Mouse (Mus musculus): ENCODE results near the gene Tm7sf3.
A peak's percentile ranks its signal among the peaks of the same experiment; 100 is the strongest.

Tm7sf3 gene

DNA sequence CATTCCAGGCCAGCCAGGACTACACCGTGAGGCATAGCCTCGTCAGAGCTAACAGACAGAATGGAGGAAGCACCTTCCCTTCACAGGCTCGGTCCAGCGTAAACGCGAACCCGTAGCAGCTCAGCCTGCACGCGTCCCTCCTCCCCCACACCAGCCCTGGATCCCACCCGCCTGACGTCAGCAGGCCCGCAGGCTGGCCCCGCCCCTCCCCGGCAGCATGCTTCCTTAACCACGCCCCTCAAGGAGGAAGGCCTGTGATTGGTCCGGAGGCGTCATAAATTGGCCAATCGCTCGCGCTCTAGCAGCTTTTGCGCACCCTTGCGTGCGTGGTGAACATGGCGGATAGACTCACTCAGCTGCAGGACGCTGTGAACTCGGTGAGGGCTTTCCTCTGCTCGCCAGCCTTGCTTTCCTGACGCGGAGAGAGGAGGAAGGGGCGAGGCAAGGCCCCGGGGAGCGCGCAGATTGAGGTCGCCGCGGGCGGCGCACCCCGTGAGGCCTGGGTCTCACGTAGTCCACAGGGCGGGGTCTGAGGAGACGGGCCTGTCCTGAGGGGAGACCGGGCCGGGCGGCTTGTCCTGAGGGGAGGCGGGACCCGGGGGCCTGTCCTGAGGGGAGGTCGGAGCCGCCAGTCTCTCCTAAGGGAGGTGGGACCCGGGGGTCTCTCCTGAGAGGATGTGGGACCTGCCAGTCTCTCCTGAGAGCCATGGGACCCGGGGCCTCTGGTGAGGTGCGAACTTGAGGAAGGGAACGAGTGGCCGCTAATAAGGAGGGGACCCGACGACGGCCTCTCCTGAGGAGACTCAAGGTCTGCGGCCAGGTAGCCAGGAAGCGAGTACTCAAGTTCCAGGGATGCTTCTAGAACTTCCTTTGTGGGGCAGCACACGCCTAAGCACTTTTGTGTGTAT lies at the start of gene Tm7sf3, which contains the start of gene Med21:
Gene Tm7sf3 (minus strand): TSS at position 549 of the 908 bp plus-strand sequence.
Gene Med21 (plus strand): TSS at position 272 of the 908 bp plus-strand sequence.
- peak; percentile 96 for DNase-seq

DNA sequence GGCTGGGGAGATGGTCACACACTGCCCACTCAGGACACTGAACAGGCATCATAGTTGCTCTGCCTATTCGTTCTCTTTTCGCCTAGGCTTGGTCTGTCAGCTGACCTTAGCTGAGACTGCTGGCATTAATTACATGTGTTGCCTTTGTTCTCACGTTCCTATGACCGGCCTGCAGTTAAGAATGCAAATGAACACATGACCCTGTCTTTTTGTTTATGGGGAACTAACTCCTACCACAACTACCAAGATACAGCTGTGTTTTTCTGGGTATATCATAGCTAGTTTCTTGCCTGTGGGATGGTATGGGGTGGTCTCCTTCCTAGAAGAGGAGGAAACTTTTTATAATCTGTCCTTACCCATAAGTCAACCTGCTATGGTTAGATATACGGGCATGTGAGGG lies 46.2 kb upstream of the Tm7sf3 start:
- no peak for DNase-seq

DNA sequence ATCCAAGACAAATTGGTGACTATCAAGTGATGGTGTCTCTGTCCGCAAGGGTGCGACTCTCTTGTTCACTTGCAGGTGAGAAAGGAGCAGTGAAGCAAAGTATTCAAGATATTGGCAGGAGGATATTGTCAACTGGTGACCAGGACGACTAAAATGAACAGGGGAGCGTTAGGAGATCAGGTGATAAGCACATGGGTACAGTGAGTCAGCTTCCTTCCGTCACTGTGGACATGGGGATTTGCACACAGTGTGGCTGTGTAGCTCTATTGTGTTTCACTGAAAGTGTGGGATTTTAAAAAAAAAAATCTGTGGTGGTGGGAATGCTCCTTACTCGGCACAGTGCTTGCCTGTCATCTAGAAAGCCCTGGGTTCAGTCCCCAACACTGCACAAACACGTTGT lies 45.4 kb upstream of the Tm7sf3 start:
- no peak for DNase-seq

DNA sequence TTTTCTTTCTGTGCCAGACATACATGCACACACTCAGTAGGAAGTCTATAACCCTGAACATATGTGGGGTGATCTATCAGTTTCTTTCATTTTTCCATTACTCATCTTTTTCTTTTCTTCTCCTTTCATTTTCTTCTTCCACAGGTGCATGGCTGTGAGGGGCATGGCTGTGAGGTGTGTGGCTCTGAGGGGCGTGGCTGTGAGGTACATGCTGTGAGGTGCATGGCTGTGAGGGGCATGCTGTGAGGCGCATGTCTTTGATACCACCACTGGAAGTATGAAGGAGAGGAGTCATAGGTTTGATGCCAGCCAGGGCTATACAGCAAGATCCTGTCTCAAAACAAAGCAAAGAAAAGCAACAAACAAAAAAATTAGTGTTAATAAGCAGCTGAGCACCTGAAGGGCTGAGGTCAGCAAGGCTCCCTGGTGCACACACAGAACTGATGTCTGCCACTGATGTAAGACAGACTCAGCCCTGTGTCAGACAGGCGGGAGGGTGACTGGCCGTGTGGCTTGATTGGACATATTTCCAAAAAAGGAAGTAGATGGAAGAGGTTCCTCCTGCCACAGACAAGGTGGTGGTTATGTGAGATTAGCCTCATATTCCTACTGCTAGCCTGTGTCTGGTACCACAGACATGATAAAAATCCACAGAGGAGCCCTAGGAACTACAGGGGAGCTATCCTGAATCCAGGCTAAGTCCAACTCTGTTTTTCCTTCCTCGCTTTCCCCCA lies 44.0 kb upstream of the Tm7sf3 start:
- no peak for DNase-seq

DNA sequence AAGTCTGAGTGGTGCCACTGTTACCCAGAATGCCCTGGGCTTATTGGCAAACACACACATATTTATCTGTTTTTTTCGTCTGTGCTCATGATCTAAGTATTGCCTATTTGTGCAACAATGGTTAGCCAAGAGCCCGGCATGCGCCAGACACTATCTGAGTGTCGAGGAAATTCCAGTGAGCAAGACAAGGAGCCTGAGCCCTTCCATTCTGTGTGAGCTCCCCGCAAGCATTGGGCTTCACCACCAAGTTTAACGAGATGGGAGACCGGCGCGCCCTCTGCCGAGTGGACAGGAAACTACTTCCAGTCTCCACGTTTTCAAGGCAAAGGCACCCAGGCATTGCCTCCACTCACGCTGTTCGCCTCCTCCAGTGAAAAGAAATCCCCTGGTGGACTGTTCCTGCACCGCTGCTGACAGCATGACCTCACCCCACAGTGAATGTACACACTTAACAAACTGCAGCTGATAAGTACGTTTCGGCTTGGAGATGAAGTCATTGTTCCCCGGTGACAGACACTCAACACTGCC lies 43.2 kb upstream of the Tm7sf3 start:
- no peak for DNase-seq

DNA sequence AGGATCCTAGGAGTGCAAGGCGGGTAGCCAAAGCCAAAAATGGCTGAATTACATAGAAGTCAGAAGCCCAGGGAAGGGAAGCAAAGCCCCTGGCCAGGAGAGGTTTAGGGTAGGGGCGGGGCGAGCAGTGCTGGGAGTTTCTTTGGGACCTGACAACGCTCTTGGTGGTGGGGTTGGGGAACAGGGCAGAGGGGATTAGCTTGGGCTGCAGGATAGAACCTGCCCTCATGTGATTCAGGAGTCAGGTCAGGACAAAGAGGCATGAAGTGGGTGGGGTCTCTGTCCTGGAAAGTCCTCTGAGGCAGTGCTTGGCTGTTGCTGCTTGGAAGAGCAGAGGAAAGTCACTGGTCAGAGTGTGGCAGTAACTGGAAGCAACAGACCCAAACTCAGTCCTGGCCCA lies 41.3 kb upstream of the Tm7sf3 start:
- no peak for DNase-seq

DNA sequence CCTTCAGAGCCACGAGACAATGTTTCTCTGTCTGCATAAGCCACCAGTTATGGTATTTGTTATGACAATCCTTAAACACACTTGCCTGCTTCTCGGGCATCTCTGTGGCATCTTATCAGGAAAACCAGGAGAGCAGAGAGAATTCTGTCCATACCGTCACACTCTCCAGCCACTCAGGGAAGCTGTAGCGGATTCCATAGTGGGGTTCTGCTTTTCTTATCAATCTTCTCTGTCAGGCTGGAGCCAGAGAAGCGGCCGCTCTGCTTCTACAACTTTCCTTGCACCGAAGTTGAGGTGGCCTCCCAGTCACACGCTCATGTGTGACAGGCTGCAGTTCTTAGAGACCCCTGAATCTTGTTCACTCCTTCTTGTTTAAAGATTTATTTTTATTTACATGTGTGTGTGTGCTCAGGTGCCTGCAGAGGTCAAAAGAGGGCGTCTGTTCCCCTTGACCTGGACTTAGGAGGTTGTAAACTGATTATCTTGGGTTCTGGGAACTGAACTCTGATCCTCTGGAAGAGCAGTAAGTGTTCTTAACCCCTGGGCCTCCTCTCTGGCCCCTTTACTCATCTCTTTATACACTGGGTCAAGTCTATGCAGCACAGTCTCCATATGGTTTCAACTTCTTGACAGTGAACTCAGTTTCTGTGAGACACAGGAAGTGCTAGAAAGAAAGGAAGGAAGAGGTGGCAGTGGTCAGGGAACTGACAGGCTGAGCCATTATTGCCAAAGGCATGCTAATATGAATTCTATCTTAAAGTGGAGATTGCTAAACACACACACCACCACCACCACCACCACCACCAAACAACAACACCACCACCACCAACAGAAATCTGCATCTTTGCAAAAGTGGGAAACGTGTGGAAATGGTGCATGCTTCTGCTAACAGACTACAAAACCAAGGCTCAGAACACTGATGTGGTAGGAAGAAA lies 35.8 kb upstream of the Tm7sf3 start:
- no peak for DNase-seq

DNA sequence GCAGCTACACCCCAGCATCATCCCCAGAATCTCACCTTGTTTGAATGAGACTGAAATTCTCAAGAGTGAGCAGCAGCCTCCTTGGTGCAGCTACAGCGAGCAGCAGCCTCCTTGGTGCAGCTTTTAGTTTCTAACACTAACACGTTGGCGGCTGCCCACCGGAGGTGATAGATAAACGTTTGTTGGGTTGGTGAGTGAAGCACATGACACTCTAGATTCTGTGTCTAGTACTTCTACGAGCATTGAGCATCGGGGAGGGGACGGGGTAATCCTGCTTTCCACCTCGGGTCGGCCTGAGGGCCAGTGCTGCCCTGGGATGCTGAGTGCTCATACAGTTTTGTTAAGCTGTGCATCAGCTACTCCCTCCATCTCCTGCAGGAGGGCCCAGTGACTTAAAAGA lies 34.3 kb upstream of the Tm7sf3 start:
- no peak for DNase-seq

DNA sequence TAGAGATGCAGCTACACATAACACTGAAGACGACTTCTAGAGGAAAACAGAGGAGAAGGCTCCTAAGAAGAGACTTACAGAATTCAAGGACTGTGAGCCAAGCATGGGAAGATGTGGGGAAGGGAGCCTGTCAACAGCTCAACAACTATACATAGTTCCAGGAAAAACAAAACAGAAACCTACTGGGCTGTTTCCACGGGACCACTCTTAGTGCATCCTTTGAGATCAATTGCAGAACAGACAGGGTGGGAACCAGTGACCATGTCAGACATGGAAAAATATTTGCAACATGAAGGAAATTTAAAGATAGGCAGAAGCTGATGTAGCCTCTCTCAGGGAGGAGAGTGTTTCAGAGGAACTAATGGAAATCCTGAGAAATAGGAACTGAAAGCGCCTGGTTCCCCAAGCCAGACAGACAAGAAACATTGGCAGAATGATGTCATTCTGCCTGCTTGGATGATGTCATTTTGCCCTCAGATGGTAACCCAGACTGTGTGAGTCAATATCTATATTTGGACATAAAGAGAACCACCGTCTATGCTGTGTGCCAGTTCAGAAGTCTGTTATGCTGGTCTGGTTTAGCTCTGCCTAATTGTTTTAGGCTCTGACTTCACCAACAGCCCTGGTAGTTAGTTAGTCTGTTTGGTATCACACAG lies 32.4 kb upstream of the Tm7sf3 start:
- no peak for DNase-seq

DNA sequence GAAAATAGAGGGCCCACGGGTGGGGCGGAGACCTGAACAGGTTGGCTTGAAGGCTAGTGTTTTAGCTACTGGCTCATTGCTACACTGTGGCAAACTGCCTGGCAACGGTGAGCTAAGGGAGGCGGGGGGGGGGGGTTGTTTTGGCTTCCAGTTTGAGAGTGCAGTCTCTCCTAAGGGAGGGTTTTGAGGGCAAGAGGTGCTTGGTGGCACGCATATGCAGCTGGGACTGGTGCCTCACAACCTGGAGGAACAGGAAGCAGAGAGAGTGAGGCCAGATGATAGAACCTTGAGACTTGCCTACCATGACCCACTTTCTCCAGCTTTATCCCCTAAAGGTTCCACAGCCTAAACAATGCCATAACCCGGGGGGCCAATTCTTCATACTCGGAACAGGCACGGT lies 31.8 kb upstream of the Tm7sf3 start:
- DNase-seq = no peak

DNA sequence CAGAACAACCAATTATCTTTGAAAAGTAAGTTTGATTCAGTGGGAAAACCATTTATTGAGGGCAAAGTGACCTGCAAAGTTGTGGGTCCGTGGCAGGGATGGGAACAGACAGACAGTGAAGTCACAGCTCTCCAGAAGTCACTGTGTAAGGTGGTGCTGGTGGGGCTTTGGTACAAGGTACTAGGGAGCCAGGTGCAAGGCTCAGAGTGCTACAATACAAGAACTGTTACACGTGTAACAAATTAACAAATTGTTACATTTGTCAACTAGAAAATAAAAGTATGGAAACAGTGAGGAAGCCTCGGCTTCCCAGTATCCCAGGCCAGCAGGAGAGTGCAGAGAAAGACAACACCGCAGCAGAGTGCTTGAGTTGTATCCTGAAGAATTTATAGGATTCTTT lies 31.1 kb upstream of the Tm7sf3 start:
- DNase-seq = no peak

DNA sequence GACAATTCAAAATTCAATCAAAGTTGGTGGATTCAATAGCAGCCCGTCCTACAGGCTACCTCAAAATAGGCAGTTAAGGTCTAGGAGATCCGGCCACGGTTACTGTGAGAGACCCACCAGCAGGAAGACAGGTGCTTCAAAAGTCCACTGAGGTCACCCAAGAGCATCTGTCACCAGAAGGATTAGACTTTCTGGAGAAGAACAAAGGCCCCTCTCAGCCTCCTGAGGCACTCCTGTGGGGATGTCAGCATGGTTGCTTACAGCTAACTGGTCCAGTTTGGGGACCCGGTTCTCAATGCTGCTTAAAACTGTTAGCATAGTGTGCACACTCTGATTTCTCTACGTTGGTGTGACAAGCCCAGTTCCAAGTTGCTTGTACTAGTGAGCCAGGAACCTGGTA lies 29.5 kb upstream of the Tm7sf3 start:
- no peak for DNase-seq

DNA sequence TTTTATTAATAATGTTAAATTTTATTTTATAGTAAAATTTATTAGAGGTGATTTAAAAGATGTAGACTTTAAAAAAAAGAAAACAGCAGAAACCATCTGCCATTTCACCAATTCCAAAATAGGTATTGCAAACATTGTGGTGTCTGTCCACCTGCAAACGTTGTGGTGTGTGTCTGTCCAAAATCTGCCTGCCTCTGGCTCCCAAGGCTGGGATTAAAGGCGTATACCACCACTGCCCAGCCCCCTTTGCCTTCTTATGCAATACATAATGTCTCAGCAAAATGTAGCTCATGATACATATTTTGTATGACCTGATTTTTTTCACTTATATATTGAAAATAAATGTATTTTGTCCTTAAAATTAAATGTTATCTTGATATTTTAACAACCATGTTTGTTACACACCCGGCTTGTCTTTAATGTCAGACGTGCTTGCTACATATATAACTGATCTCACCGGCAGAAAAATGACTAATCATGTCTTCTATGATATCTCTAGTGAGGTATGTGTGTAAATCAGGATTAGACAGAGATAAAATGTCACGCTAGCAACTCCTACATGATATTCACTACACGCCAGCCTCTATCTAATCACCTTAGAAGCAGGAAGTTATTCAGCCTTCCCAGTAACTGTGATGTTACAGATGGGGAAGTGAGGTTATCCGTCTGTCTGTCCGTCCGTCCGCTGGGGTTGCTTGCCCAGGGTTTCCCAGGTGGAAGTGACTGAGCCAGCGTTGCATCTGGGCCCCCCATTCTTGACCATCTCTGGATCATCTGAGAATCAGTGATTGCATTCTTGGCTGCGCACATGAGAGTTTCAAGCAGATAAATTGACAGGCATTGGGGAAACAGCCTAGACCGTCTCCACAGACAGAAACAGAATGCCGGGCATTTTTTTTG lies 28.6 kb upstream of the Tm7sf3 start:
- no peak for DNase-seq

DNA sequence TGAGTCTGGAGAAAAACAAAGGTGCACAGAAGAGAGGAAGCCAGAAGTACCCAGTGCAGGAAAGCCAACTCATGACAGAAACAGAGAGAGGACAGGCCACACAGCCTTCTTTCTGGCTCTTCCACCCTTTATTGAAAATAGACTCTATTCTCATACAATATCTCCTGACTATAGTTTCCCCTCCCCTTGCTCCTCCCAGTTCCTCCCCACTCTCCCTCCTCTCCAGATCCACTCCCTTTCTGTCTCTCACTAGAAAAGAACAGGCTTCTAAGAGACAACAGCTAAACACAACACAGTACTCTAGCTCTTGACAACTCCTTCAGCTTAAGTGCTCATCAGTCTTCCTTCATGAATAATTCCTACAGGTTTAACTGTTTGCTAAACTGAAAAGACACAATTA lies 26.0 kb upstream of the Tm7sf3 start:
- DNase-seq = no peak

DNA sequence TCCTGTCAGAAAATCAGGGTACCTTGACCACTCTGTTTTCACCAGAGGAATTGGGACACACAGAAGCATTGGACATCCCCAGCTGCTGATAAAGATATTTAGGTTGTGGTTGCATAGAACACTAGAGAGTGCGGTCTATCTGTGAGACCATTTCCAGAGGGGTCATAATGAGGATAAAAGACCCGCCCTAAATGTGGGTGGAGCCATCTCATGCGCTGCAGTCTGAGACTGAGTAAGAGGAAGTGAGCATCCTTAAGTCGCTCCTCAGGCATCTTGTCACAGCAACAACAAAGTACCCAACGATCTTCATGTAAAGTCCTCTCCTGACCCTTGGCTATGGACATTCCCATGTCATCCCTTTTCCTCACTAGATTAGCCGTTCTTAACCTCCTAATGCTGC lies 24.2 kb upstream of the Tm7sf3 start:
- DNase-seq = no peak

DNA sequence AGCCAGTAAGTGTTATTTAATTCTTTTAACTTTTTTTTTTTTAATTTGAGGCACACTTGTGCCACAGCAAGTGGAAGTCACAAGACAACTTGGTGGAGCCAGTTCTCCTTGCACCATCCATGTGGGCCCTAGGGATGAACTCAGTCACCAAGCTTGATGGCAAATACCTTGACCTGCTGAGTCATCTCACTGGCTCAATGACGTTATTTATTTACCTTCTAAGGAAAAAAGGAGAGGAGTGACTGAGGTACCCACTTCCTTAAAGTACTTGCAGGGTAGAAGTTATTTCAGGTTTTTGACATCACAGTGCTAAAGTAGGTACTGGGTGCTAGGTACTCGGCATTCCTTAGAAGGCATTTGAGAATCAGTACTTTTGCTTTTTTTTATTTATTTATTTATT lies 22.8 kb upstream of the Tm7sf3 start:
- no peak for DNase-seq

DNA sequence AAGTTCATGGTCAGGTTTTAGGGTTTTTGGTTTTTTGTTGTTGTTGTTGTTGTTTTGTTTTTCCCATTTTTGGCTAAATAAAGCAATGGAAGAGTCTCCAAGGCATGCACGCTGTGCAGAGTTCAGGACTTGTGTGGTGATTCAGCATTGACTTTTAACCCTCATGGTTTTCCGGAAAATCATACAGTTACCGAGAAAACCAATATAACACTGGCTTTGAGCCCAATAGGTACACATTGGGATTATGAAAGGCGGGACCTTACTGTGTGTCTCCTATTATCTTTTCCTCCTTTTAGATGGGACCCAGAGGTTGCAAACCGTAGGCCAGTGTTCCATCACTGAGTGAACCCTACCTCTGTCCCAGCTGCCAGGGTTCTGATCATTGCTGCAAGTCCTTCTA lies 22.3 kb upstream of the Tm7sf3 start:
- DNase-seq = no peak

DNA sequence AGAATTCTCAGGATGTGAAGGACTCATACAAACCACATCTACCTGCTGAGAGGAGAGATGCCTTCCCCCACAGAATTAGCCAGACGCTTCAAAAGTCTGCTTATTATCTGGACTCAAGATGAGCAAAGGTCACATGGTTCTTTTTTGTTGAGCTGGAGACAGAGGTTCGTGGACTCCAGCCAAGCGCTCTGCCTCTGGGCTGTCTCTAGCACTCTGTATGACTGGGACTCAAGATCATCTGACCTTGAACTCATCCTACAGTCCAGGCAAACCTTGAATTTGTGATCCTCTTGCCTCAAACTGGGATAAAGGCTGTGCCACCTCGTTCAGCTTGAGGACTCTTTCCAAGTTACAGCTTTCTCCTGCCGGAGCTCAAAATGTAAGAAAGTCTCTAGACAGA lies 21.5 kb upstream of the Tm7sf3 start:
- DNase-seq = peak; percentile 60

DNA sequence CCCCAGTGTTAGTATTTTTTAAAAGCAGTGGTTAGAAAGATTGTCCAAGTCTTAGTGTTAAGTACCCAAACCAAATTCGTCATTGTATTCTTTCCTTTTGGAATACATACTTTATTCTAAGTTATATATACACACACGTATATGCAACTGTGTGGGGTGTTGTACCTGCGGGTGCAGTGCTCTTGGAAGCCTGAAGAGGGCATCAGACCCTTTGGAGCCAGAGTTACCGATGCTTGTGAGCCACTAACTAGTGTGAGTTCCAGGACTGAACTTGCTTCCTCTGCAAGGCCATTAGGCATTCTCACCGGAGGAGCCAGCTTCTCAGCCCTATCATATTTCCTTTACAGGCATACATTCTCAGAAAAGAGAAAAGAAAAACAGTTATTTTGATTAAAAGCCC lies 20.1 kb upstream of the Tm7sf3 start:
- DNase-seq = peak; percentile 36

DNA sequence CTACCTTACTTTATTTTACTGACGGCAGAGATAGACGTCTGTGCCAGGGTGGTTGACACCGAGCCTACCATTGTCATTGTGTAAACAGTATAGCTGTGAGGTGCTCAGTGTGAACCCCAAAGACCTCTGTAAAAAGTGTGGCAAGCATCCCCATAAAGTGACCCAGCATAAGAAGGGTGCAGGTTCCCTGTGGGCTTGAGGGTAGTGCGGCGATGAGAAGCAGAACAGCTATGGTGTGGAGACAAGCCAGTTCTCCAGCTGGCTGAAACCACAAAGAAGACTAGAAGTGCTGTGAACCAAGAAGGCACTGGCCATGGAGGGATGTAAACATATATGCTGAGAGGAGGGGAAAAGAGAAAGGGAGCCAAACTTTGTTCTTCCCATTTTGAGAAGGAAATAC lies 19.0 kb upstream of the Tm7sf3 start:
- no peak for DNase-seq

DNA sequence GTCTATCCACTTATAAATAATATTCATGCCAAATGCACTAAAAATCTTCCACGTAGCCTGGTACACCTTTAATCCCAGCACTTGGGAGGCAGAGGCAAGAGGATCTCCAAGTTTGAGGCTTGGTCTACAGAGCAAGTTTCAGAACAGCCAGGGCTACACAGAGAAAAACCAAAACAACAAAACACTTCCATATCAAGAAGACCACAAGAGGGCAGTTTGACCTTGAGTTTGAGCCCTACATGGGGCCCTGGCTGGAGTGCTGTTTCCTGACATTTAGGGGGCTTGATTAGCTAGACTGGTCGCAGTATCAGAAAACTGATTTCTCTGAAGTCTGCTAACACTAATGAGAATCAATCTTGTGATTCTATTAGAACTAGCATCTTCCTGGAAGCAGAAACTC lies 18.0 kb upstream of the Tm7sf3 start:
- no peak for DNase-seq
